Mouse (Mus musculus) erythroblast, adult 5-6 weeks (primary cell): Measurements from ENCODE around the gene Scd3. TPM values are rescaled to one million over a fixed set of nuclear protein-coding genes. Genes with fewer than 3 reads are reported as not detected.
A peak's percentile ranks its signal among the peaks of the same experiment; 100 is the strongest.

ENCODE experiments used
- ATAC-seq: replicated peaks from 2 replicates; pipeline ENCODE4 v1.8.0; 2016; ENCODE audit warnings: moderate number of reproducible peaks, mild to moderate bottlenecking, moderate TSS enrichment, inconsistent platforms; ENCODE audit not compliant: poor library complexity, low FRiP score, severe bottlenecking
- total RNA-seq, 2 experiments: library from RNA; stranded (forward) in 1 of 2; stranded (reverse) in 1 of 2; fragments of 150-400 nt in 1 of 2; fragments of 200-764, 138-1000 nt in 1 of 2; gene quantifications; 2 replicates each; pipeline versions ENCODE4 v1.2.3 to v1.2.4; 2015 to 2017; ENCODE audit warnings: low replicate concordance in 2 of 2

Gene Scd3
- not detected in 2 replicates for total RNA-seq (2015; ENCODE audit: low replicate concordance)
- total RNA-seq (2017; ENCODE audit: low replicate concordance): not detected in 2 replicates

- no peak for ATAC-seq
Observed at GRCm38 (mm10) chr19:44203015-44203564, at the start of gene Scd3. Scd3 (plus strand) TSS chr19:44203269.

GRCm38 (mm10) chr19:44153781-44154180 is 49.3 kb upstream of the Scd3 start:
- ATAC-seq: no peak

GRCm38 (mm10) chr19:44157005-44157404 is 46.1 kb upstream of the Scd3 start:
- no peak for ATAC-seq

GRCm38 (mm10) chr19:44159386-44159785 is 43.7 kb upstream of the Scd3 start:
- no peak for ATAC-seq

- peak; percentile 79 for ATAC-seq
Observed at GRCm38 (mm10) chr19:44161515-44161914, 41.6 kb upstream of the Scd3 start.

GRCm38 (mm10) chr19:44174835-44175234 is 28.2 kb upstream of the Scd3 start:
- no peak for ATAC-seq

- no peak for ATAC-seq
Observed at GRCm38 (mm10) chr19:44176741-44177140, 26.3 kb upstream of the Scd3 start.

GRCm38 (mm10) chr19:44180502-44180901 is 22.6 kb upstream of the Scd3 start:
- ATAC-seq: no peak

GRCm38 (mm10) chr19:44183968-44184367 is 19.1 kb upstream of the Scd3 start:
- ATAC-seq: no peak

GRCm38 (mm10) chr19:44189056-44189455 is 14.0 kb upstream of the Scd3 start:
- ATAC-seq: no peak

GRCm38 (mm10) chr19:44192342-44192741 is 10.7 kb upstream of the Scd3 start, which contains the start of gene Pkd2l1:
Pkd2l1 (minus strand) TSS chr19:44192442.
- ATAC-seq: no peak

- no peak for ATAC-seq
Observed at GRCm38 (mm10) chr19:44193906-44194305, 9.2 kb upstream of the Scd3 start.

- no peak for ATAC-seq
Observed at GRCm38 (mm10) chr19:44195138-44195537, 7.9 kb upstream of the Scd3 start.

GRCm38 (mm10) chr19:44197053-44197852 is 5.8 kb upstream of the Scd3 start:
- ATAC-seq: no peak

- no peak for ATAC-seq
Observed at GRCm38 (mm10) chr19:44198494-44198893, 4.6 kb upstream of the Scd3 start.

- ATAC-seq: no peak
Observed at GRCm38 (mm10) chr19:44198964-44199363, 4.1 kb upstream of the Scd3 start.

- ATAC-seq: no peak
Observed at GRCm38 (mm10) chr19:44207079-44207478, 4.0 kb downstream of the Scd3 start.

- ATAC-seq: no peak
Observed at GRCm38 (mm10) chr19:44215255-44215654, 12.2 kb downstream of the Scd3 start.

GRCm38 (mm10) chr19:44217958-44218525 is 15.0 kb downstream of the Scd3 start:
- no peak for ATAC-seq

GRCm38 (mm10) chr19:44225728-44226127 is 22.7 kb downstream of the Scd3 start:
- no peak for ATAC-seq

- ATAC-seq: no peak
Observed at GRCm38 (mm10) chr19:44229776-44230175, 26.7 kb downstream of the Scd3 start.
